Mouse (Mus musculus) gastrocnemius, postnatal 25 days (tissue): Measurements from ENCODE around the gene Vstm2a. TPM values are rescaled to one million over a fixed set of nuclear protein-coding genes. Genes with fewer than 3 reads are reported as not detected.

ENCODE experiments used
- DNase-seq: peaks from one replicate; pipeline ENCODE4 v3.0.0; 2022
- long read RNA-seq, 2 experiments: library from polyadenylated mRNA; stranded (forward); transcript quantifications; one replicate each; pipeline ENCODE4 v2.0.0; 2021
- total RNA-seq, 2 experiments: library from RNA; stranded (reverse); gene quantifications; 1 replicate in 1 of 2; 2 replicates in 1 of 2; pipeline ENCODE4 v1.2.3; 2021

Gene Vstm2a
- under 1 TPM in 1 of 2 experiments, not detected in 1; 0.46 TPM for total RNA-seq
- long read RNA-seq, experiment 1 = 0 reads
- long read RNA-seq, experiment 2 = 0 reads

GRCm38 (mm10) chr11:16257473-16257921 is at the start of gene Vstm2a:
Vstm2a (plus strand) TSS chr11:16257724.
- no peak for DNase-seq

- DNase-seq = no peak
Measured at GRCm38 (mm10) chr11:16257011-16257410, 513 bp upstream of the Vstm2a start.

- no peak for DNase-seq
Measured at GRCm38 (mm10) chr11:16258300-16258699, 776 bp downstream of the Vstm2a start.

- DNase-seq = no peak
Measured at GRCm38 (mm10) chr11:16259876-16260275, 2.4 kb downstream of the Vstm2a start.

GRCm38 (mm10) chr11:16260764-16261578 is 3.4 kb downstream of the Vstm2a start:
- DNase-seq = peak; percentile 15

GRCm38 (mm10) chr11:16268396-16268795 is 10.9 kb downstream of the Vstm2a start:
- DNase-seq = no peak

- DNase-seq = no peak
Measured at GRCm38 (mm10) chr11:16290381-16290780, 32.9 kb downstream of the Vstm2a start.

- DNase-seq = no peak
Measured at GRCm38 (mm10) chr11:16292960-16293359, 35.4 kb downstream of the Vstm2a start.

GRCm38 (mm10) chr11:16296521-16296920 is 39.0 kb downstream of the Vstm2a start:
- no peak for DNase-seq

GRCm38 (mm10) chr11:16299492-16299891 is 42.0 kb downstream of the Vstm2a start:
- DNase-seq = no peak

GRCm38 (mm10) chr11:16299960-16300359 is 42.4 kb downstream of the Vstm2a start:
- DNase-seq = no peak

GRCm38 (mm10) chr11:16300709-16301108 is 43.2 kb downstream of the Vstm2a start:
- DNase-seq = no peak

- DNase-seq = no peak
Measured at GRCm38 (mm10) chr11:16315097-16315496, 57.6 kb downstream of the Vstm2a start.

GRCm38 (mm10) chr11:16345179-16345578 is 87.7 kb downstream of the Vstm2a start:
- DNase-seq = no peak

- no peak for DNase-seq
Measured at GRCm38 (mm10) chr11:16345676-16346075, 88.2 kb downstream of the Vstm2a start.

GRCm38 (mm10) chr11:16351915-16352314 is 94.4 kb downstream of the Vstm2a start:
- no peak for DNase-seq

GRCm38 (mm10) chr11:16354356-16354755 is 96.8 kb downstream of the Vstm2a start:
- no peak for DNase-seq

- DNase-seq = no peak
Measured at GRCm38 (mm10) chr11:16366852-16367587, 109.5 kb downstream of the Vstm2a start.

- DNase-seq = no peak
Measured at GRCm38 (mm10) chr11:16403627-16404026, 146.1 kb downstream of the Vstm2a start.

GRCm38 (mm10) chr11:16411736-16412135 is 154.2 kb downstream of the Vstm2a start:
- DNase-seq = no peak

- no peak for DNase-seq
Measured at GRCm38 (mm10) chr11:16412609-16413008, 155.1 kb downstream of the Vstm2a start.

- no peak for DNase-seq
Measured at GRCm38 (mm10) chr11:16413077-16413644, 155.6 kb downstream of the Vstm2a start.
